Mouse (Mus musculus) C2C12 (cell line): ENCODE measurements around the gene Adra2b.

ENCODE experiments used
- CEBPB ChIP-seq: IDR thresholded peaks from one replicate; pipeline ENCODE4 v1.6.1; 2011; ENCODE audit warnings: low read depth, mild to moderate bottlenecking, control low read depth, moderate library complexity
- CTCF ChIP-seq: IDR thresholded peaks from one replicate; pipeline ENCODE4 v1.5.1; 2011; ENCODE audit not compliant: control insufficient read depth, insufficient read depth, insufficient read length

DNA sequence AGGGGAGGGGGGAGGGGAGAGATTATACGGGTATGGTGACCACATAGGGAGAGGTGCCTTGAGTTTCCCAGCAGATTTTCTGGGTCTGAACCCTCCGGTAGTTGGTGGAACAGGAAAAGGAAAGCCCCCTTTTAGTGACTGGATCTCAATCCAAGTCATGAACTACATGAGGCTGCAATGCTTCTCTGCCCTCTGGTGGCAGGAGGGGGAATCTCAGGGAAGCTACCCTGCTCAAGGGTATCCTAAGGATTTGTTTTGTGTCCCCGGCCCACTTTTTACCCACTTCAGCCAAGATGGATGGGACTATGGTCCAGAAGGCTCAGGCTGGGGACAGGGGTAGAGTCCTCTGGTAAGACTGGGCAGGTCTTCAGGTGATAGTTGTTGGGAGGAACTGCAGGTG lies 21.8 kb upstream of the Adra2b start:
- TF ChIP-seq CEBPB = no peak
- peak; percentile 40 for TF ChIP-seq CTCF
